Mouse (Mus musculus): Measurements from ENCODE around the gene Trim14.

DNA sequence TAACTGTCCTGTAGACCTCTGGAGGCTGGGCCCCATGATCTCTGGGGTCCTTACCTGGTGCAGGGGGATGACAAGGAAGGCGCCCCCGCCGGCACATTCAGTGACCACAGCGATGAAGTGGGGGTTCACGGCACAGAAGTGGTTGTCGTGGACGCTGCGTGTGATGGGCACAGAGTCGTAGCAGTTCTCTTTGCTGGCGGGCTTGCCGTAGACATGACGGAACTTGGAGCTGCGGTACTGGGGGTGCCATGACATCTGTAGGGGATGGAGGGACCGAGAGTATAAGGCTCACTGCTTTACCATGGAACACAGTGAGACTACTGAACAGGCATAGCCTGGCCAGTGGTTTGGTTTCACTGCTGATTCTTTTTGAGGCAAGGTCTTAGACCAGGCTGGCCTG is 26.9 kb upstream of the Trim14 start:
- TF ChIP-seq CTCF (conservative IDR thresholded peaks at IDR 0.05; ENCODE audit: low read length) (no peak), NANOG (IDR thresholded peaks at IDR 0.05; ENCODE audit: borderline replicate concordance, low read length) (no peak)
